8 mouse cellular contexts compared by ENCODE assay signal in genomic region chr3:83273555-83274244, GRCm38 (mm10).
DNase-seq lines count a peak whose midpoint lies in the region; ATAC-seq and TF ChIP-seq lines count a peak whose summit lies in the region.

No protein-coding gene starts in this region.

- H3K4me1 ChIP-seq in ES-E14 (ENCODE audit: control insufficient read depth in 2 of 2, insufficient read depth in 2 of 2, low read length in 2 of 2, poor library complexity in 1 of 2): no peaks in the 10 kb centered on the region
- H3K4me1 ChIP-seq in forebrain, embryonic 14.5 days (ENCODE audit: control insufficient read depth, insufficient read depth, low read length): 0 out of 2 replicates have a peak, but pooled peaks cover 3% of the 10 kb centered on the region
- no peaks in the 10 kb centered on the region for H3K4me1 ChIP-seq in liver, postnatal 0 days (ENCODE audit: insufficient read depth)
- peaks cover 2% of the 10 kb centered on the region; the same call in 1 of the 2 replicates for H3K4me1 ChIP-seq in olfactory bulb, adult 2 months (ENCODE audit: control insufficient read depth, insufficient read depth, low read length)

- in situ Hi-C loops in ES-E14 (cut with MboI; ENCODE audit: low sequenced_read_pairs in 2 of 2, unreplicated experiment in 2 of 2): no loop called here

- H3K4me2 ChIP-seq in forebrain, embryonic 14.5 days (ENCODE audit: low read length): peak overlapping the region; percentile 27
- H3K4me2 ChIP-seq in liver, postnatal 0 days (ENCODE audit: low read depth, low read length): no peak overlapping the region

- no peak overlapping the region for H3K27ac ChIP-seq in ES-E14 (ENCODE audit: insufficient read depth, low read depth, low read length, poor library complexity, severe bottlenecking)
- H3K27ac ChIP-seq in forebrain, embryonic 14.5 days (ENCODE audit: low read depth, low read length): no peak overlapping the region
- no peak overlapping the region for H3K27ac ChIP-seq in liver, postnatal 0 days (ENCODE audit: low read depth)
- no peak overlapping the region for H3K27ac ChIP-seq in olfactory bulb, adult 2 months (ENCODE audit: insufficient read depth, low read depth, low read length)

- no peaks in the 10 kb centered on the region for H3K9me3 ChIP-seq in ES-E14 (ENCODE audit: control insufficient read depth, insufficient read depth, low read depth, low read length)
- no peaks in the 10 kb centered on the region for H3K9me3 ChIP-seq in forebrain, embryonic 14.5 days (replicated peaks; ENCODE audit: control insufficient read depth, low read length)
- H3K9me3 ChIP-seq in liver, postnatal 0 days (ENCODE audit: low read length): no peaks in the 10 kb centered on the region

- TF ChIP-seq EP300 in liver, postnatal 0 days (IDR thresholded peaks at IDR 0.05; ENCODE audit: low read depth): no peak

- TF ChIP-seq CTCF in liver, postnatal 0 days (IDR thresholded peaks at IDR 0.05; ENCODE audit: low read depth): peak; percentile 79
- TF ChIP-seq CTCF in olfactory bulb, adult 2 months (IDR thresholded peaks at IDR 0.05; ENCODE audit: insufficient read depth, low read depth, low read length): 0 out of 2 replicates have a peak, but pooled peaks have one; percentile 4

- no peaks in the 10 kb centered on the region for H3K27me3 ChIP-seq in forebrain, embryonic 14.5 days (replicated peaks; ENCODE audit: control insufficient read depth, insufficient read depth, low read length)
- H3K27me3 ChIP-seq in liver, postnatal 0 days (ENCODE audit: insufficient read depth, low read length): no peaks in the 10 kb centered on the region

- H3K4me3 ChIP-seq in ES-E14 (ENCODE audit: insufficient read depth in 1 of 2, low read depth in 1 of 2, low read length in 2 of 2, poor library complexity in 1 of 2, severe bottlenecking in 1 of 2): no peak overlapping the region
- no peak overlapping the region for H3K4me3 ChIP-seq in forebrain, embryonic 14.5 days (ENCODE audit: low read depth, low read length)
- no peak overlapping the region for H3K4me3 ChIP-seq in liver, postnatal 0 days (ENCODE audit: low read depth, low read length)
- H3K4me3 ChIP-seq in olfactory bulb, adult 2 months (ENCODE audit: insufficient read depth, low read depth, low read length): peak overlapping the region; percentile 6; the same call in 1 of the 2 replicates

- no peak for TF ChIP-seq POLR2A in olfactory bulb, adult 2 months (IDR thresholded peaks at IDR 0.05; ENCODE audit: insufficient read depth, low read depth, low read length)

- DNase-seq in ES-E14 (ENCODE audit: low read depth, low spot score): peak; percentile 51
- DNase-seq in c-Kit-positive CD71-negative TER-119-negative erythroid progenitor cells, embryonic 14.5 days (ENCODE audit: low read depth): peak; percentile 26
- peak; percentile 91 for DNase-seq in forebrain, embryonic 14.5 days (ENCODE audit: low spot score)
- DNase-seq in heart, postnatal 14 days: peak; percentile 51 to 78
- peak; percentile 63 to 73 for DNase-seq in kidney, postnatal 4 days
- peak; percentile 32 for DNase-seq in liver, postnatal 0 days

- intact Hi-C loops in heart, postnatal 14 days (cut with DNase I): loop anchor here (1.0 to 2.0 kb wide), 2 partner anchors 162 to 271 kb away; no protein-coding TSS in a partner anchor

- 45% methylated on average over 19 of the region's 19 CpGs for WGBS in forebrain, embryonic 14.5 days
- 37% methylated on average over 19 of the region's 19 CpGs for WGBS in liver, postnatal 0 days (ENCODE audit: insufficient replicate concordance)
- WGBS in olfactory bulb, adult 2 months: 27% methylated on average over 19 of the region's 19 CpGs

- H3K9ac ChIP-seq in ES-E14 (ENCODE audit: insufficient read depth, low read depth, low read length, poor library complexity, severe bottlenecking): no peak overlapping the region
- H3K9ac ChIP-seq in forebrain, embryonic 14.5 days (ENCODE audit: low read length): no peak overlapping the region
- no peak overlapping the region for H3K9ac ChIP-seq in liver, postnatal 0 days (replicated peaks)

- no peaks in the 10 kb centered on the region for H3K36me3 ChIP-seq in ES-E14 (ENCODE audit: control insufficient read depth, insufficient read depth, low read length, poor library complexity, severe bottlenecking)
- no peaks in the 10 kb centered on the region for H3K36me3 ChIP-seq in forebrain, embryonic 14.5 days (ENCODE audit: control insufficient read depth, insufficient read depth, low read length)
- no peaks in the 10 kb centered on the region for H3K36me3 ChIP-seq in liver, postnatal 0 days (replicated peaks; ENCODE audit: insufficient read depth, low read length)

- peak; percentile 76 for ATAC-seq in forebrain, embryonic 14.5 days
- ATAC-seq in liver, postnatal 0 days: no peak
- no peak for ATAC-seq in activated CD4-positive, CD25-positive, alpha-beta regulatory T cell, adult 4 months

TF ChIP-seq in ES-E14, 5 proteins besides CTCF, POLR2A, EP300 and RAD21:
- TF ChIP-seq ZC3H11A (IDR thresholded peaks at IDR 0.05; ENCODE audit: borderline replicate concordance, low read depth, low read length) (peak; percentile 66), ZNF384 (IDR thresholded peaks at IDR 0.05; ENCODE audit: low read depth, low read length) (no peak)

Comparison
In these comparisons a context has a peak if more than half of its experiments do, and no peak if none do; other contexts are left out.
1. DNase-seq: peak in every context shown above with its lines; median percentile 91 in forebrain, embryonic 14.5 days; 68 in kidney, postnatal 4 days; 64 in heart, postnatal 14 days; 51 in ES-E14; 32 in liver, postnatal 0 days; 26 in c-Kit-positive CD71-negative TER-119-negative erythroid progenitor cells, embryonic 14.5 days.